ENCODE assay signal across 26 mouse cellular contexts in genomic region chr9:63051631-63052030, GRCm38 (mm10).
DNase-seq lines count a peak whose midpoint lies in the region; ATAC-seq and TF ChIP-seq lines count a peak whose summit lies in the region.
"Had no signal": no experiment of that assay in that cellular context is flagged by ENCODE, and none has a peak within 500 bp of the region (broad histone marks: within the 10 kb centered on the region; RNA-seq: fewer than 3 reads in every experiment).

No protein-coding gene starts in this region.

- no peaks in the 10 kb centered on the region for H3K4me1 ChIP-seq in embryonic facial prominence, embryonic 11.5 days (ENCODE audit: control insufficient read depth, insufficient read depth, low read length)
- H3K4me1 ChIP-seq in embryonic facial prominence, embryonic 10.5 days = no peaks in the 10 kb centered on the region
- peaks cover 17% of the 10 kb centered on the region for H3K4me1 ChIP-seq in embryonic facial prominence, embryonic 13.5 days
- peaks cover 3% of the 10 kb centered on the region for H3K4me1 ChIP-seq in embryonic fibroblast, embryonic 13.5 days (ENCODE audit: control insufficient read depth, insufficient read depth, low read length)
- no peaks in the 10 kb centered on the region for H3K4me1 ChIP-seq in hindbrain, embryonic 10.5 days (replicated peaks)
- H3K4me1 ChIP-seq: forebrain, embryonic 12.5 days; forebrain, embryonic 15.5 days; heart, embryonic 12.5 days; heart, embryonic 15.5 days had no signal

- 61% methylated on average over 4 of the region's 4 CpGs for WGBS in embryonic facial prominence, embryonic 11.5 days
- WGBS in embryonic facial prominence, embryonic 10.5 days = 76% methylated on average over 4 of the region's 4 CpGs
- 29% methylated on average over 4 of the region's 4 CpGs for WGBS in embryonic facial prominence, embryonic 13.5 days
- 82% methylated on average over 4 of the region's 4 CpGs for WGBS in hindbrain, embryonic 10.5 days

- H3K9ac ChIP-seq in embryonic facial prominence, embryonic 11.5 days (replicated peaks; ENCODE audit: low read length) = no peak overlapping the region
- H3K9ac ChIP-seq in embryonic facial prominence, embryonic 13.5 days = no peak overlapping the region
- H3K9ac ChIP-seq: forebrain, embryonic 12.5 days; forebrain, embryonic 15.5 days; heart, embryonic 12.5 days; heart, embryonic 15.5 days; hindbrain, embryonic 14.5 days had no signal

- H3K9me3 ChIP-seq in embryonic facial prominence, embryonic 11.5 days (replicated peaks; ENCODE audit: control insufficient read depth, low read length) = no peaks in the 10 kb centered on the region
- 0 out of 2 replicates have a peak, but pooled peaks cover 2% of the 10 kb centered on the region for H3K9me3 ChIP-seq in embryonic facial prominence, embryonic 10.5 days
- H3K9me3 ChIP-seq in embryonic facial prominence, embryonic 13.5 days = no peaks in the 10 kb centered on the region
- H3K9me3 ChIP-seq in hindbrain, embryonic 10.5 days = no peaks in the 10 kb centered on the region
- H3K9me3 ChIP-seq: forebrain, embryonic 12.5 days; forebrain, embryonic 15.5 days; heart, embryonic 12.5 days; heart, embryonic 15.5 days had no signal

- peak; percentile 20 for DNase-seq in embryonic facial prominence, embryonic 11.5 days (ENCODE audit: low spot score)
- no peak for DNase-seq in embryonic facial prominence, embryonic 10.5 days (ENCODE audit: low spot score)
- DNase-seq in 3T3-L1 (ENCODE audit: low read depth, low spot score) = peak; percentile 55
- no peak for DNase-seq in hindbrain, embryonic 10.5 days (ENCODE audit: low spot score)
- no peak for DNase-seq in natural killer cell, adult 2 months (ENCODE audit: low spot score in 2 of 2)
- DNase-seq: adrenal gland, adult 8-10 months; adrenal gland, postnatal 25 days; B cell, adult 2 months; cerebellum, adult 11-12 months; cerebellum, adult 8-10 months; gastrocnemius, postnatal 25 days; heart, adult 18-20 months; heart, postnatal 10 days; heart, postnatal 36 days had no signal

- H3K27me3 ChIP-seq in embryonic facial prominence, embryonic 11.5 days (ENCODE audit: control insufficient read depth, insufficient read depth, low read length) = no peaks in the 10 kb centered on the region
- no peaks in the 10 kb centered on the region for H3K27me3 ChIP-seq in embryonic facial prominence, embryonic 10.5 days (replicated peaks; ENCODE audit: low read depth, poor library complexity, severe bottlenecking)
- H3K27me3 ChIP-seq in embryonic facial prominence, embryonic 13.5 days = no peaks in the 10 kb centered on the region
- no peaks in the 10 kb centered on the region for H3K27me3 ChIP-seq in hindbrain, embryonic 10.5 days (ENCODE audit: insufficient read depth, poor library complexity, severe bottlenecking)
- H3K27me3 ChIP-seq: forebrain, embryonic 12.5 days; forebrain, embryonic 15.5 days; heart, embryonic 12.5 days; heart, embryonic 15.5 days had no signal

- H3K36me3 ChIP-seq in embryonic facial prominence, embryonic 11.5 days (replicated peaks; ENCODE audit: control insufficient read depth, insufficient read depth, low read depth, low read length) = no peaks in the 10 kb centered on the region
- no peaks in the 10 kb centered on the region for H3K36me3 ChIP-seq in embryonic facial prominence, embryonic 10.5 days (replicated peaks)
- no peaks in the 10 kb centered on the region for H3K36me3 ChIP-seq in embryonic facial prominence, embryonic 13.5 days
- H3K36me3 ChIP-seq in hindbrain, embryonic 10.5 days = no peaks in the 10 kb centered on the region
- H3K36me3 ChIP-seq: forebrain, embryonic 12.5 days; forebrain, embryonic 15.5 days; heart, embryonic 12.5 days; heart, embryonic 15.5 days had no signal

- no peak for ATAC-seq in embryonic facial prominence, embryonic 11.5 days (replicated peaks; ENCODE audit: insufficient number of reproducible peaks, low FRiP score, low TSS enrichment, low read depth)
- ATAC-seq in embryonic facial prominence, embryonic 13.5 days (ENCODE audit: insufficient number of reproducible peaks, insufficient read depth, low FRiP score, low TSS enrichment, low read depth) = no peak
- no peak for ATAC-seq in CD4-positive, CD25-positive, alpha-beta regulatory T cell, adult 4 months
- ATAC-seq: activated CD4-positive, CD25-positive, alpha-beta regulatory T cell, adult 4 months; forebrain, embryonic 15.5 days; hindbrain, postnatal 0 days; inflammation-experienced regulatory T-cells, adult 6 months; intestine, embryonic 16.5 days had no signal

- TF ChIP-seq CTCF in embryonic fibroblast, embryonic 13.5 days (IDR thresholded peaks at IDR 0.05; ENCODE audit: borderline replicate concordance, insufficient read depth, low read length) = no peak

- no peak overlapping the region for H3K4me3 ChIP-seq in embryonic facial prominence, embryonic 11.5 days (ENCODE audit: low read depth, low read length)
- H3K4me3 ChIP-seq in embryonic facial prominence, embryonic 10.5 days = no peak overlapping the region
- no peak overlapping the region for H3K4me3 ChIP-seq in embryonic facial prominence, embryonic 13.5 days
- no peak overlapping the region for H3K4me3 ChIP-seq in embryonic fibroblast, embryonic 13.5 days (ENCODE audit: insufficient read depth, low read length)
- H3K4me3 ChIP-seq in hindbrain, embryonic 10.5 days = no peak overlapping the region
- H3K4me3 ChIP-seq: forebrain, embryonic 12.5 days; forebrain, embryonic 15.5 days; heart, embryonic 12.5 days; heart, embryonic 15.5 days had no signal

- no peak for TF ChIP-seq POLR2A in embryonic fibroblast, embryonic 13.5 days (IDR thresholded peaks at IDR 0.05; ENCODE audit: low read depth, low read length)

- H3K4me2 ChIP-seq in embryonic facial prominence, embryonic 11.5 days (ENCODE audit: low read depth, low read length) = no peak overlapping the region
- H3K4me2 ChIP-seq in embryonic facial prominence, embryonic 13.5 days = 0 out of 2 replicates have a peak overlapping the region, but pooled peaks have one; percentile 7
- H3K4me2 ChIP-seq: forebrain, embryonic 12.5 days; forebrain, embryonic 15.5 days; heart, embryonic 12.5 days; heart, embryonic 15.5 days; hindbrain, embryonic 14.5 days had no signal

- H3K27ac ChIP-seq in embryonic facial prominence, embryonic 11.5 days (replicated peaks; ENCODE audit: low read depth, low read length) = no peak overlapping the region
- no peak overlapping the region for H3K27ac ChIP-seq in embryonic facial prominence, embryonic 10.5 days (replicated peaks)
- H3K27ac ChIP-seq in embryonic facial prominence, embryonic 13.5 days = peak overlapping the region; percentile 74
- H3K27ac ChIP-seq in embryonic fibroblast, embryonic 13.5 days (ENCODE audit: insufficient read depth, low read length) = peak overlapping the region; percentile 80
- H3K27ac ChIP-seq in hindbrain, embryonic 10.5 days = no peak overlapping the region
- H3K27ac ChIP-seq: forebrain, embryonic 12.5 days; forebrain, embryonic 15.5 days; heart, embryonic 15.5 days; hindbrain, embryonic 14.5 days; hindbrain, postnatal 0 days had no signal

Comparison
In these comparisons a context has a peak if more than half of its experiments do, and no peak if none do; other contexts are left out.
1. DNase-seq: peak in embryonic facial prominence, embryonic 11.5 days (single experiment) and 3T3-L1 (single experiment); none in embryonic facial prominence, embryonic 10.5 days (single experiment), hindbrain, embryonic 10.5 days (single experiment) and natural killer cell, adult 2 months (0 of 2).
2. H3K27ac ChIP-seq: peak in embryonic facial prominence, embryonic 13.5 days (single experiment) and embryonic fibroblast, embryonic 13.5 days (single experiment); none in embryonic facial prominence, embryonic 11.5 days (single experiment), embryonic facial prominence, embryonic 10.5 days (single experiment) and hindbrain, embryonic 10.5 days (single experiment).